Mouse (Mus musculus) yolk sac, embryonic 10.5 days (tissue): Measurements from ENCODE around the gene Barx1.

Experiments
- DNase-seq: peaks from one replicate; pipeline ENCODE4 v3.0.0-alpha.2; 2017; ENCODE audit warnings: low spot score

The Barx1 gene

GRCm38 (mm10) chr13:48660221-48660734, 2.5 kb upstream of the Barx1 start:
- DNase-seq = no peak

- DNase-seq = no peak
These were observed 2.1 kb upstream of the Barx1 start for GRCm38 (mm10) chr13:48660741-48661140.

GRCm38 (mm10) chr13:48661561-48661960, 1.2 kb upstream of the Barx1 start:
- no peak for DNase-seq

- DNase-seq = peak; percentile 35
These were observed 601 bp downstream of the Barx1 start for GRCm38 (mm10) chr13:48663211-48663987.

GRCm38 (mm10) chr13:48663988-48664339, 1.2 kb downstream of the Barx1 start:
- no peak for DNase-seq

- DNase-seq = no peak
These were observed 2.3 kb downstream of the Barx1 start for GRCm38 (mm10) chr13:48664916-48665655.

GRCm38 (mm10) chr13:48665656-48666597, 3.1 kb downstream of the Barx1 start:
- DNase-seq = no peak

GRCm38 (mm10) chr13:48667461-48667860, 4.7 kb downstream of the Barx1 start:
- DNase-seq = no peak

GRCm38 (mm10) chr13:48668091-48668975, 5.5 kb downstream of the Barx1 start:
- no peak for DNase-seq

- DNase-seq = no peak
These were observed 6.3 kb downstream of the Barx1 start for GRCm38 (mm10) chr13:48668976-48669534.

GRCm38 (mm10) chr13:48672312-48672840, 9.6 kb downstream of the Barx1 start:
- no peak for DNase-seq

- DNase-seq = no peak
These were observed 11.8 kb downstream of the Barx1 start for GRCm38 (mm10) chr13:48674609-48675008.

GRCm38 (mm10) chr13:48679351-48679750, 16.6 kb downstream of the Barx1 start:
- no peak for DNase-seq

- no peak for DNase-seq
These were observed 23.9 kb downstream of the Barx1 start for GRCm38 (mm10) chr13:48686666-48687065.

GRCm38 (mm10) chr13:48691991-48692390, 29.2 kb downstream of the Barx1 start:
- DNase-seq = no peak

GRCm38 (mm10) chr13:48694090-48695064, 31.6 kb downstream of the Barx1 start:
- DNase-seq = no peak

- DNase-seq = peak; percentile 30
These were observed 43.7 kb downstream of the Barx1 start for GRCm38 (mm10) chr13:48706385-48706951.

- DNase-seq = no peak
These were observed 49.9 kb downstream of the Barx1 start for GRCm38 (mm10) chr13:48712675-48713074.

GRCm38 (mm10) chr13:48716075-48716474, 53.3 kb downstream of the Barx1 start:
- no peak for DNase-seq
